Mouse (Mus musculus) heart, embryonic 16.5 days (tissue): ENCODE results near the gene Fyn. TPM values are rescaled to one million over a fixed set of nuclear protein-coding genes. Genes with fewer than 3 reads are reported as not detected.
A peak's percentile ranks its signal among the peaks of the same experiment; 100 is the strongest.

Experiments
- ATAC-seq: fragments of 200-750 bp; cut with Nextera tagmentation; replicated peaks from 2 replicates; pipeline ENCODE4 v1.8.0; 2017; ENCODE audit warnings: moderate number of reproducible peaks; ENCODE audit not compliant: insufficient read depth, low FRiP score; ENCODE audit errors: extremely low read depth
- H3K27ac ChIP-seq: fragments of 300-500 bp; sonication (generic); 2 replicates; pipeline ENCODE4 v1.5.1; 2014; ENCODE audit warnings: mild to moderate bottlenecking, low read length, control low read depth, moderate library complexity
- H3K27me3 ChIP-seq: fragments of 300-500 bp; sonication (generic); 2 replicates; pipeline ENCODE4 v1.6.1; 2014; ENCODE audit warnings: low read length, mixed read lengths; ENCODE audit not compliant: control insufficient read depth, insufficient read depth
- H3K36me3 ChIP-seq: fragments of 300-500 bp; sonication (generic); 2 replicates; pipeline ENCODE4 v1.6.1; 2014; ENCODE audit not compliant: control insufficient read depth, insufficient read depth
- H3K4me1 ChIP-seq: fragments of 300-500 bp; sonication (generic); 2 replicates; pipeline ENCODE4 v1.6.1; 2014; ENCODE audit warnings: low read length, mixed read lengths; ENCODE audit not compliant: control insufficient read depth, insufficient read depth
- H3K4me2 ChIP-seq: fragments of 300-500 bp; sonication (generic); 2 replicates; pipeline ENCODE4 v1.6.1; 2014; ENCODE audit warnings: low read depth, mild to moderate bottlenecking, control low read depth, low read length
- H3K4me3 ChIP-seq: fragments of 300-500 bp; sonication (generic); 2 replicates; pipeline ENCODE4 v1.5.1; 2014; ENCODE audit warnings: mild to moderate bottlenecking, control low read depth, low read length
- H3K9ac ChIP-seq: fragments of 300-500 bp; sonication (generic); 2 replicates; pipeline ENCODE4 v1.6.1; 2014; ENCODE audit warnings: low read length, control low read depth
- H3K9me3 ChIP-seq: fragments of 300-500 bp; sonication (generic); replicated peaks from 2 replicates; pipeline ENCODE4 v1.6.1; 2016; ENCODE audit warnings: low read length; ENCODE audit not compliant: control insufficient read depth
- WGBS: fragments of 180-500 bp; shearing (Covaris S2); extraction: QIAGEN DNeasy Blood & Tissue Kit; methylation state at CpG from one replicate; pipeline ENCODE4 v1.1.7; 2014; 5-methylcytosine and 5-hydroxymethylcytosine counted together
- polyA plus RNA-seq: library from polyadenylated mRNA; unstranded; fragments of >200 nt; fragmentation: Nextera tagmentation; extraction: Ambion mirVana; gene quantifications from 2 replicates; pipeline ENCODE4 v1.2.1, GENCODE M21; 2015

The Fyn gene
- polyA plus RNA-seq, 1 experiment from 2014 or later: 15.0 TPM

- no peak overlapping the region for H3K4me2 ChIP-seq
- H3K27me3 ChIP-seq: no peaks in the 10 kb centered on the region
- no peaks in the 10 kb centered on the region for H3K9me3 ChIP-seq
- H3K9ac ChIP-seq: no peak overlapping the region
- H3K4me3 ChIP-seq: no peak overlapping the region
- H3K27ac ChIP-seq: no peak overlapping the region
- no peaks in the 10 kb centered on the region for H3K36me3 ChIP-seq
- 75% methylated on average over 9 of the region's 9 CpGs for WGBS
- ATAC-seq: no peak
- H3K4me1 ChIP-seq: no peaks in the 10 kb centered on the region
Measured at GRCm38 (mm10) chr10:39440506-39440905, 71.9 kb downstream of the Fyn start.

- no peak for ATAC-seq
- no peak overlapping the region for H3K9ac ChIP-seq
Measured at GRCm38 (mm10) chr10:39441636-39442035, 73.0 kb downstream of the Fyn start.

GRCm38 (mm10) chr10:39443122-39443521, 74.5 kb downstream of the Fyn start:
- Histone ChIP-seq H3K9ac (no peak overlapping the region), H3K4me2 (no peak overlapping the region), H3K9me3 (no peaks in the 10 kb centered on the region), H3K36me3 (no peaks in the 10 kb centered on the region), H3K27ac (no peak overlapping the region), H3K27me3 (no peaks in the 10 kb centered on the region), H3K4me1 (no peaks in the 10 kb centered on the region), H3K4me3 (no peak overlapping the region)
- 57% methylated on average over 2 of the region's 2 CpGs for WGBS
- ATAC-seq: no peak

More at GRCm38 (mm10) chr10:39441636-39442035, 73.0 kb downstream of the Fyn start:
- H3K4me3 ChIP-seq: no peak overlapping the region
- H3K9me3 ChIP-seq: no peaks in the 10 kb centered on the region
- H3K36me3 ChIP-seq: no peaks in the 10 kb centered on the region
- H3K4me1 ChIP-seq: no peaks in the 10 kb centered on the region
- no peaks in the 10 kb centered on the region for H3K27me3 ChIP-seq
- no peak overlapping the region for H3K27ac ChIP-seq
- no peak overlapping the region for H3K4me2 ChIP-seq

GRCm38 (mm10) chr10:39443947-39444346, 75.3 kb downstream of the Fyn start:
- no peak overlapping the region for H3K4me3 ChIP-seq
- H3K4me1 ChIP-seq: peaks cover 4% of the 10 kb centered on the region; the same call in 1 of the 2 replicates
- H3K36me3 ChIP-seq: no peaks in the 10 kb centered on the region
- H3K27ac ChIP-seq: no peak overlapping the region
- H3K9ac ChIP-seq: no peak overlapping the region
- no peak for ATAC-seq
- H3K27me3 ChIP-seq: no peaks in the 10 kb centered on the region
- H3K9me3 ChIP-seq: no peaks in the 10 kb centered on the region
- no peak overlapping the region for H3K4me2 ChIP-seq

GRCm38 (mm10) chr10:39445870-39446269, 77.2 kb downstream of the Fyn start:
- Histone ChIP-seq H3K9ac (no peak overlapping the region), H3K4me1 (peaks cover 17% of the 10 kb centered on the region), H3K27ac (no peak overlapping the region), H3K4me2 (no peak overlapping the region), H3K27me3 (no peaks in the 10 kb centered on the region), H3K36me3 (no peaks in the 10 kb centered on the region), H3K4me3 (no peak overlapping the region), H3K9me3 (no peaks in the 10 kb centered on the region)
- no peak for ATAC-seq
- WGBS: 89% methylated on average over 11 of the region's 11 CpGs

GRCm38 (mm10) chr10:39446706-39447105, 78.1 kb downstream of the Fyn start:
- H3K4me3 ChIP-seq: no peak overlapping the region
- H3K9me3 ChIP-seq: no peaks in the 10 kb centered on the region
- H3K9ac ChIP-seq: no peak overlapping the region
- H3K27ac ChIP-seq: no peak overlapping the region
- WGBS: 92% methylated on average over 5 of the region's 5 CpGs
- H3K4me2 ChIP-seq: no peak overlapping the region
- H3K4me1 ChIP-seq: peaks cover 20% of the 10 kb centered on the region
- no peak for ATAC-seq
- no peaks in the 10 kb centered on the region for H3K36me3 ChIP-seq
- no peaks in the 10 kb centered on the region for H3K27me3 ChIP-seq

GRCm38 (mm10) chr10:39449179-39449578, 80.5 kb downstream of the Fyn start:
- Histone ChIP-seq H3K9ac (no peak overlapping the region), H3K27ac (peak overlapping the region; percentile 2; the same call in 1 of the 2 replicates), H3K4me2 (no peak overlapping the region), H3K9me3 (no peaks in the 10 kb centered on the region), H3K4me1 (peaks cover 26% of the 10 kb centered on the region), H3K36me3 (no peaks in the 10 kb centered on the region), H3K4me3 (no peak overlapping the region), H3K27me3 (no peaks in the 10 kb centered on the region)
- 61% methylated on average over 4 of the region's 4 CpGs for WGBS
- ATAC-seq: no peak

GRCm38 (mm10) chr10:39450356-39450755, 81.7 kb downstream of the Fyn start:
- Histone ChIP-seq H3K9me3 (no peaks in the 10 kb centered on the region), H3K4me1 (peaks cover 26% of the 10 kb centered on the region), H3K36me3 (no peaks in the 10 kb centered on the region), H3K4me2 (no peak overlapping the region), H3K4me3 (no peak overlapping the region), H3K9ac (no peak overlapping the region), H3K27me3 (no peaks in the 10 kb centered on the region), H3K27ac (peak overlapping the region; percentile 81)
- 58% methylated on average over 8 of the region's 8 CpGs for WGBS
- ATAC-seq: no peak

- H3K4me2 ChIP-seq: no peak overlapping the region
- ATAC-seq: peak; percentile 56; the same call in 1 of the 2 replicates
- H3K27ac ChIP-seq: peak overlapping the region; percentile 49
- no peak overlapping the region for H3K4me3 ChIP-seq
- peaks cover 26% of the 10 kb centered on the region for H3K4me1 ChIP-seq
- H3K36me3 ChIP-seq: no peaks in the 10 kb centered on the region
- no peaks in the 10 kb centered on the region for H3K27me3 ChIP-seq
- H3K9ac ChIP-seq: no peak overlapping the region
- 40% methylated on average over 6 of the region's 6 CpGs for WGBS
- no peaks in the 10 kb centered on the region for H3K9me3 ChIP-seq
Measured at GRCm38 (mm10) chr10:39451065-39451464, 82.4 kb downstream of the Fyn start.
